Mouse (Mus musculus): Measurements from ENCODE around the gene Ccs. TPM values are rescaled to one million over a fixed set of nuclear protein-coding genes. Genes with fewer than 3 reads are reported as not detected.
"Not testable (repeated sequence)": the region's sequence is repeated elsewhere in the genome, so short reads cannot be mapped to it uniquely, and the experiment has no call there.

Gene Ccs
- total RNA-seq, 2 experiments from 2014 or later: 29.8 to 30.3 TPM

DNA sequence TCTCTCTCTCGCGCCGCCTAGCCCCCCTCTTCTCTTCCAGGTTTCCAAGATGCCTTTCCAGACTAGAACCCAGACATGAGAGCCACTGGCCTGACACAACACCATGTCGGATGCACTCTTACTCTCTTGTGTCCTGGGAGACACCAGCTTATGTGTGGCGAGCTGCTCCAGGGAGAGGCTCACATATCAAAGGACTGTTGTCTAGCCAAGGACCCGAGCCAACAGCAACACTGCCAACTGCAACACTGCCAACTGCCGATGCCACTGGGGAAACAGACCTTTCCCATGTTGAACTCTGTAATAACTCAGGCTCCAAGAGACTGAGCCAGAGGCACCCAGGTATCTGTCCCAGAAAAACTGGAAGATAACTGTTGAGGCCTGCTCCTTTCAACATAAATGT, 10.0 kb downstream of the Ccs start:
- TF ChIP-seq CTCF (IDR thresholded peaks at IDR 0.05): no peak
- intact Hi-C loops (cut with DNase I): no loop called here
- DNase-seq (ENCODE audit: extremely low spot score in 1 of 2, low spot score in 2 of 2): peak in 1 of 2 experiments; percentile 33
- Histone ChIP-seq H3K27ac (no peak overlapping the region), H3K4me3 (no peak overlapping the region)

DNA sequence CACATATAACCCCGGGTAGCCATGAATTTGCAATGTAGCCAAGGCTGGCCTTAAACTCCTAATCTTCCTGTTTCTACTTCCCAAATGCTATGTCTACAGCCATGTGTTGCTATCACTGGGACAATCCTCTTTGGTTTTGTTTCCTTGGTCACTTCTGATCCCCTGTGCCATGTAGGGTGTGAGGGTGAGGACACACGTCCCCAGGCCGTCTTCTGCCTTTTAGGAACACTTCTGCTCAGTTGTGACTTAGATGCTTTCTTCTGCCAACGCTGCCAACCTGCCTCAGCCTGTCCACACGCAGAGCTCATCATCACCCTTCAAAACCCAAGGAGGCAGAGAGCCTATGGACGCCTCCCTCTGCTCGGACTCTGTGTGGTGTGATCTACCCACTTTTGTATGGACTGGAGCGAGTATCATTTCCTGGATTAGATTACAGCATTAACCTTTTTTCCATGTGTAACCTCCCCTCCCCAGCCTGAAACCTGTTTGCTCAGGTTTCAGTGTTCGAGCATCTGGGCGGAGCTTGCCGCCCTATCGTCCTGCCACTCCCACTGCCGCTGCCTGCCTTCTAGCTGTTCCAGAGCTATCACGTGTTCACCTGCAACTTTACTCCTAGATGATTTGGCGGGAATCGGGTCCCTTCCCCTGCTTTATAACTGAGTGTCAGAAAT, 10.6 kb downstream of the Ccs start:
- no peak for DNase-seq (ENCODE audit: extremely low spot score in 1 of 2, low spot score in 2 of 2)
- no peak overlapping the region for H3K27ac ChIP-seq
- H3K4me3 ChIP-seq: no peak overlapping the region
- TF ChIP-seq CTCF (IDR thresholded peaks at IDR 0.05): no peak
- intact Hi-C loops (cut with DNase I): no loop called here

DNA sequence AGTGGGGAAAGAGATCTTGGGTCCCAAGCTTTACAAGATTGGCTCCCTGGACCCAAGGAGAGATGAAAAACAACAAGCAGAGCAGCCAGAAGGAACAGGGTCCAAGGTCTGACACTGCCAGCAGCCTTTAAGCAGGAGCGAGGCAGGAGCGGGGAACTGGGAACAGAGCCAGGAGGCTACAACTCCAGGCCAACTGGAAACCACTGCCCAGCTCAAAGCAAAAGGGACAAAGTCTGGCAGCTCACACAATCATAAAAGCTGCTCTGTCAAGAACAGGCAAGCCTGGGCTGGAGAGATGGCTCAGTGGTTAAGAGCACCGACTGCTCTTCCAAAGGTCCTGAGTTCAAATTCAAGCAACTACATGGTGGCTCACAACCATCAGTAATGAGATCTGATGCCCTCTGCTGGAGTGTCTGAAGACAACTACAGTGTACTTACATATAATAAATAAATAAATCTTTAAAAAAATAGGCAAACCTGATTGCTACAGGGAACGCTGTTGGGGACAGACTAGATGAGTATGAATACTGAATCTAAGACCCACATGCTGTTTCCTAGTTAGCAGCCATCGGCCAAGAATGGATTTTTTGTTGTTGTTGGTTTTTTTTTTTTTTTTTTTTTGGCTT, 18.3 kb downstream of the Ccs start:
- no peak overlapping the region for H3K4me3 ChIP-seq
- peak; percentile 28 for TF ChIP-seq CTCF (IDR thresholded peaks at IDR 0.05)
- DNase-seq (ENCODE audit: extremely low spot score in 1 of 2, low spot score in 2 of 2): peak; percentile 47 to 69
- intact Hi-C loops (cut with DNase I): no loop called here
- H3K27ac ChIP-seq: no peak overlapping the region

DNA sequence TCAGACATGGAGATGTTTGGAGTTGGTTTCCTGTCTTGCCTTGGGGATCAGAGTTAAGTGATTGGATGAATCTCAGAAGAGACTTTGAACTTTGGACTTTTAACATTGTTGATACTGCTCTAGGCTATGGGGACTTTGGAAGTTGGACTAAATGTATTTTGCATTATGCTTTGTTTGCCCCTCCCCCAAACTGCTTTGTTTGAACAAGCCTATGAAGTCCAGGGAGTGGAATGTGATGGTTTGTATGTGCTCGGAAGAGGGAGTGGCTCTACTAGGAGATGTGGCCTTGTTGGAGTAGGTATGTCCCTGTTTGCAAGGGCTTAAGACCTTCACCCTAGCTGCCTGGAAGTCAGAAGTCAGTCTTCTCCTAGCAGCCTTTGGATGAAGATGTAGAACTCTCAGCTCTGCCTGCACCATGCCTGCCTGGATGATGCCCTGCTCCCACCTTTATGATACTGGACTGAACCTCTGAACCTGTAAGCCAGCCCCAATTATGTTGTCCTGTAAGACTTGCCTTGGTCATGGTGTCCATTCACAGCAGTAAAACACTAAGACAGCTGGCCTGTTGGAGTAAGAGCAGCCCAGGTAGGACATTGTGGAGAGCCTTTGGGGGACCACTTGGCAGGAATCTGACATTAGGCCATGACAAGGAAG, 21.8 kb downstream of the Ccs start:
- H3K4me3 ChIP-seq: no peak overlapping the region
- no peak for DNase-seq (ENCODE audit: extremely low spot score in 1 of 2, low spot score in 2 of 2)
- no peak overlapping the region for H3K27ac ChIP-seq
- intact Hi-C loops (cut with DNase I): no loop called here
- TF ChIP-seq CTCF (IDR thresholded peaks at IDR 0.05): no peak

DNA sequence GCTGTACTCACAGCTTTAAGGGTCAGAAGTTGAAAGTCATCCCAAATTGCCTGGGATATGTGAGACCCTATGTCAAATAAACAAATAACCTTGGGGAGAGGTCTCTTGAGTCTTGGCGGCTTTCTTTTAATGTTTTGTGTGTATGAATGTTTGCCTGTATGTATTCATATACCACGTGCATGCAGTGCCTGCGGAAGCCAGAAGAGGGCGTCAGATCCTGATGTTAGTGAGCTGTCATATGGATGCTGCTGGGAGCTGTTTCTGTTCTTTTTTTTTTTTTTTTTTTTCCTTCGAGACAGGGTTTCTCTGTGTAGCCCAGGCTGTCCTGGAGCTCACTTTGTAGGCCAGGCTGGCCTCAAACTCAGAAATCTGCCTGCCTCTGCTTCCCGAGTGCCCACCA, 26.1 kb downstream of the Ccs start:
- peak; percentile 15 for TF ChIP-seq CTCF (IDR thresholded peaks at IDR 0.05)
- Histone ChIP-seq H3K4me3 (no peak overlapping the region), H3K27ac (no peak overlapping the region)
- intact Hi-C loops (cut with DNase I): loop anchor here (5.0 kb wide), 1 partner anchor 56 kb away; the partner anchor contains the start of gene Rbm4b
- no peak for DNase-seq (ENCODE audit: extremely low spot score in 1 of 2, low spot score in 2 of 2)

DNA sequence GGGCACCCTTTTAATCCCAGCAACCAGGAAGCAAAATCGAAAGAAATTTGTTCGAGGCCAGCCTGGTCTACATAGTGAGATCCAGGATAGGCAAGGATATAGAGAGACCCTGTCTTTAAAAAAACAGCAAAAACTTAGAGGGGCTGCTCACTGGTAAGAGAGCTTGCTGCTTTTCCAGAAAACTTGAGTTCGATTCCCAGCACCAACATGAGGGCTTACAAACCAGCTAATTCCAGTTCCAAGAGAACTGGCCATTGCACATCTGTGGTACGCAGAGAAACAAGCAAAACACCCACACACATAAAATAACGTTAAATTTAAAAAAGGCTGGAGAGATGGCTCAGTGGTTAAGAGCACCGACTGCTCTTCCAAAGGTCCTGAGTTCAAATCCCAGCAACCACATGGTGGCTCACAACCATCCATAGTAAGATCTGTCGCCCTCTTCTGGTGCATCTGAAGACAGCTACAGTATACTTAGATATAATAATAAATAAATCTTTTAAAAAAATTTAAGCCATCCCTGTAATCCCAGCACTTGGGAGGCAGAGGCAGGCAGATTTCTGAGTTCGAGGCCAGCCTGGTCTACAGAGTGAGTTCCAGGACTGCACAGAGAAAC, 26.7 kb downstream of the Ccs start:
- intact Hi-C loops (cut with DNase I): loop anchor here (5.0 kb wide), 1 partner anchor 55 kb away; the partner anchor contains the start of gene Rbm4b
- Histone ChIP-seq H3K27ac (peak overlapping the region; percentile 85), H3K4me3 (peak overlapping the region; percentile 60)
- DNase-seq (ENCODE audit: extremely low spot score in 1 of 2, low spot score in 2 of 2): not testable (repeated sequence)

DNA sequence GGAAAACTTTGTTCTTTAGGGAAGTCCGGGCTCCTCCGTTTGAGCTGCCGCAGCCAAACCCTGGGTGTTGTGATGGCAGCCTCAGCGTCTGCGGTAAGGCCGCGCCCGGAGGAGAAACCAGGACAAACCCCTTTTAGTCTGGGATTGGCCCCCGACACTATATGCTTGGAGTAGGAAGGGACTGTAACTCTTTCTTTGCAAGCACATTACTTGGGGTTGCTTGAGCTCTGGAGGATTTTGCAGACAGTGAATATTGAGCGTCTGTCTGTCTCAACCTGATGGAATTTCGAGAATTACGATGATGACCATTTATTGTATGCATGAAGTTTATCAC, 27.3 kb downstream of the Ccs start:
- intact Hi-C loops (cut with DNase I): loop anchor here (5.0 kb wide), 1 partner anchor 55 kb away; the partner anchor contains the start of gene Rbm4b
- no peak for DNase-seq (ENCODE audit: extremely low spot score in 1 of 2, low spot score in 2 of 2)
- Histone ChIP-seq H3K4me3 (peak overlapping the region; percentile 60), H3K27ac (peak overlapping the region; percentile 85)
- TF ChIP-seq CTCF (IDR thresholded peaks at IDR 0.05): no peak

DNA sequence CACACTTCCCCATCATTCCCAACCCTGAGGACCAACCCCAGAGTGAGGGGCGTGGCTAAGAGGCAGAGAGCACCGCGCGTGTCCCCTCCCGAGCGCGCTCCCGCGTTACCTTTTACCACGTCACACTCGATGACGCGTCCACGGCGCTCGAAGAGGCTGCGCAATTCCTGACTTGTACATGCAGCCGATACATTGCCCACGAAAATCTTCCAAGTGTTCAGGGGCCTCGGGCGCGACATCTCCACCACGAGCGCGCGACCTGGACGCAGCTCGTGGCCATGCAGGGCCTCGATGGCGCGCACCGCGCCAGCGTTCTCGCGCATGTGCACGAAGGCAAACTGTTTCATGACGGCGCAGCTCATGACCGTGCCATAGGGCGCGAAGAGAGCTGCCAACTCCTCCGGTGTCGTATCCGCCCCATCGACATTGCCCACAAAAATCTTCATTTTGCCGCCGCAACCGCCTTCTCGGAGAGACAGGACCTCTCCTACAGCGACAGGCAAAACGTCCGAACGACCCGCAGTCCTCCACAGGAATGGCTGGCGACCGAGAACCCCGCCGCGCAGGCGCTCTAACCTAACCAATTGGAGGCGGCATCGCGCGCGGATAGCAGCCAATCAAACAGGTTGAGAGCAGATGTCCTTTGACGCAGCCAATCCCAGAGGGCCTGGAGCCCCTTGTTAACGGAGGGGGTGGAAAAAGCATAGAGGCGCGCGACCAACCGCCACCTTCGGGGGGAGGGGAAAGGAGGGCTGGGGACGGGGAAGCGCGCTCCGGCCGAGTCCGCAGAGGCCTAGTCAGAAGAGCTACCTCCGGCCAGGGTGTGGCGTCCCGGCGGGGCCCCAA, 27.8 kb downstream of the Ccs start, which contains the start of the genes Gm21992 and Rbm14:
Gm21992 (minus strand) TSS at position 550 of the 846 bp plus-strand sequence.
Rbm14 (minus strand) TSS at position 572 of the 846 bp plus-strand sequence.
- Histone ChIP-seq H3K27ac (peak within 1 kb of the TSS; percentile 95), H3K4me3 (peak within 1 kb of the TSS; percentile 60)
- TF ChIP-seq CTCF (IDR thresholded peaks at IDR 0.05): no peak
- intact Hi-C loops (cut with DNase I): loop anchor here (5.0 kb wide), 1 partner anchor 54 kb away; the partner anchor contains the start of gene Rbm4b
- peak; percentile 96 to 98 for DNase-seq (ENCODE audit: extremely low spot score in 1 of 2, low spot score in 2 of 2)

DNA sequence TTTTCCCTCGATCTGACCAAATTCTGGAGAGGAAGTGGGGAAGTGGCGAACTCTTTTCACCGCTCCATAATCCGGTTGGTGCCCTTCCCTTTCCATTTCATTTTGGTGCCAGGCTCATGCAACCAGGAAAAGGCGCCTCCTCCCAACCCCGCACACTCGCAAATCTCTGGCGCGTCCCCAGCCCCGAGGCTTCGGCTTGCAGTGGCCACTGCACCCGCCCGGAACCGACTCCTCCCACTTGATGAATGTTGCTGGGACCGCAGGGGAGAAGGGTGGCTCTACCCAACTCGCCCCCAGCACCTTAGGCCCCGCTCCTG, 28.4 kb downstream of the Ccs start:
- TF ChIP-seq CTCF (IDR thresholded peaks at IDR 0.05): no peak
- peak overlapping the region; percentile 95 for H3K27ac ChIP-seq
- DNase-seq (ENCODE audit: extremely low spot score in 1 of 2, low spot score in 2 of 2): no peak
- intact Hi-C loops (cut with DNase I): loop anchor here (5.0 kb wide), 1 partner anchor 53 kb away; the partner anchor contains the start of gene Rbm4b
- peak overlapping the region; percentile 60 for H3K4me3 ChIP-seq

DNA sequence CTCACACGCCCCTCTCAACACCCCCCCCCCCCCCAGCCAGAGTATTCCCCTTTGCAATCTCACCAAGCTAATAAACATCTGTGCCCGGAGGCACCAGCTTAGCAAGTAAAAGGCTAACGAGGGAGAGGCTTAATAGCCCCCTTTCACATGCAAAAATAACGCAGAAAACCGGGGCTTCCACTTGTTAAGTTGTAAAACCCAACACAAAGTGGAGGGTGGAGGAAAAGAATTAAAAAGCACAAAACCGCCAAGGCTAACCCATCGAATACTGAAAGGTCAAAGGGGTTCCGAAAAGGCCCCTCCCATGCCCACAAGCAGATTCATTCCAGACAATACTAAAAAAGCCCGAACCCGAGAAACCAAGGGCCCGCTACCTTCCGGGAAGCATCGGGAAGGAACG, 28.8 kb downstream of the Ccs start:
- H3K4me3 ChIP-seq: peak overlapping the region; percentile 60
- intact Hi-C loops (cut with DNase I): loop anchor here (5.0 kb wide), 1 partner anchor 53 kb away; the partner anchor contains the start of gene Rbm4b
- no peak for TF ChIP-seq CTCF (IDR thresholded peaks at IDR 0.05)
- DNase-seq (ENCODE audit: extremely low spot score in 1 of 2, low spot score in 2 of 2): no peak
- H3K27ac ChIP-seq: peak overlapping the region; percentile 95; the same call in 1 of the 2 replicates

DNA sequence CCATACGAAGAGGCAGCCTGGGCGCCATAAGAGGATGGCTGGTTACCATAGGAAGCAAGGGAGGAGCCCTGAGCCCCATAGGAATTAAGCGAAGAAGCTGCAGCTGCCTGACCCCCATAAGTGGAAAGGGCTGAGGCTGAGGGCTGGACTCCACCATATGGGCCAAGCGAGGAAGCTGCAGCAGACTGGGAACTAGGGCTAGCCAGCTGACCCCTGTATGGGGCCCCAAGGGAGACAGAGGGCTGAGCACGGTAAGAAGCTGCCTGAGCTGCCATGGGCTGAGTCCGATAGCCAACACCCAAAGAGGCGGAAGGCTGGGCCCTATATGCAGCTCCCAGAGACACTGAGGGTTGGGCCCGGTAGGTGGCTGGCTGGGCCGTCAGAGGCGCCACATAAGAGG, 35.8 kb downstream of the Ccs start:
- intact Hi-C loops (cut with DNase I): no loop called here
- no peak overlapping the region for H3K4me3 ChIP-seq
- DNase-seq (ENCODE audit: extremely low spot score in 1 of 2, low spot score in 2 of 2): no peak
- no peak overlapping the region for H3K27ac ChIP-seq
- no peak for TF ChIP-seq CTCF (IDR thresholded peaks at IDR 0.05)
